Mouse (Mus musculus) lung, adult 2 months (tissue): ENCODE data around the gene Gm21876.

ENCODE experiments used
- CTCF ChIP-seq: fragments of 200-500 bp; IDR thresholded peaks from 2 replicates; pipeline ENCODE4 v1.5.1; 2011; ENCODE audit warnings: mild to moderate bottlenecking, low read length, control low read depth; ENCODE audit not compliant: insufficient read depth
- POLR2A ChIP-seq: fragments of 200-500 bp; IDR thresholded peaks from 2 replicates; pipeline ENCODE4 v1.6.1; 2011; ENCODE audit warnings: low read depth, mild to moderate bottlenecking, control low read depth, low read length, borderline replicate concordance; ENCODE audit errors: extremely low read depth

DNA sequence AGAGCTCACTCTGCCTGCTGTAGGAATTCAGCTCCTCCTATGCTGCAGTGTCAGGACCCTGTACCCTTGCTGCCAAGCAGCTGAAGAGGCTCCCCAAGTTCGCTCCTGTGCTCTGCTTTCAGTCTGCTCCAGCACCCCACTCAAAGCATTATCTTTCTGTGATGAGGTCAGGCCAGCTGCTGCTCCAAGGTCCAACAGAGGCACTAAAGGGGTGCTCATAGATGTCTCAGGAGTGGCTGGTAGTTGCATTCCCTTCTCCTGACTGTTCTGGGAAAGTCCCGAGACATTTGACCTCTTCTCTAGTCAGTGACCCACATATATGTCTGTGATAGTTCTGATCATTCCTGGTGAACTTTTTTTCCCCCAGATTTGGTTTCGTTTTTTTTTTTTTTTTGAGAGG is 45.0 kb upstream of the Gm21876 start:
- TF ChIP-seq CTCF (no peak), POLR2A (no peak)
